Mouse (Mus musculus) lung, adult 18-20 months (tissue): Measurements from ENCODE around the gene Fgfr2.

Experiments
- DNase-seq, 2 experiments: peaks; one replicate each; pipeline ENCODE4 v3.0.0; 2022; ENCODE audit warnings: mixed read lengths in 2 of 2

Gene Fgfr2

GRCm38 (mm10) chr7:132236789-132237188 is 886.4 kb downstream of the Fgfr2 start:
- no peak for DNase-seq

GRCm38 (mm10) chr7:132234250-132234649 is 888.9 kb downstream of the Fgfr2 start:
- no peak for DNase-seq

GRCm38 (mm10) chr7:132233732-132234131 is 889.4 kb downstream of the Fgfr2 start:
- DNase-seq = no peak

- DNase-seq = peak; percentile 29 to 42
These were observed 890.2 kb downstream of the Fgfr2 start for GRCm38 (mm10) chr7:132232937-132233336.

- peak; percentile 51 to 59 for DNase-seq
These were observed 891.7 kb downstream of the Fgfr2 start for GRCm38 (mm10) chr7:132231476-132231875.

- DNase-seq = no peak
These were observed 892.2 kb downstream of the Fgfr2 start for GRCm38 (mm10) chr7:132230961-132231360.

GRCm38 (mm10) chr7:132227075-132227640 is 896.0 kb downstream of the Fgfr2 start:
- no peak for DNase-seq

- peak; percentile 76 to 87 for DNase-seq
These were observed 896.6 kb downstream of the Fgfr2 start for GRCm38 (mm10) chr7:132226379-132227074.

- no peak for DNase-seq
These were observed 899.6 kb downstream of the Fgfr2 start for GRCm38 (mm10) chr7:132223452-132224141.

- no peak for DNase-seq
These were observed 909.1 kb downstream of the Fgfr2 start for GRCm38 (mm10) chr7:132214031-132214430.

- DNase-seq = peak; percentile 24 to 46
These were observed 909.7 kb downstream of the Fgfr2 start for GRCm38 (mm10) chr7:132213460-132213859.

GRCm38 (mm10) chr7:132211920-132212701 is 911.0 kb downstream of the Fgfr2 start:
- no peak for DNase-seq

GRCm38 (mm10) chr7:132210616-132211015 is 912.5 kb downstream of the Fgfr2 start:
- no peak for DNase-seq

GRCm38 (mm10) chr7:132208946-132209651 is 914.1 kb downstream of the Fgfr2 start:
- DNase-seq = no peak

GRCm38 (mm10) chr7:132204073-132204612 is 919.0 kb downstream of the Fgfr2 start:
- DNase-seq = no peak

- DNase-seq = no peak
These were observed 923.5 kb downstream of the Fgfr2 start for GRCm38 (mm10) chr7:132199686-132200085.

- no peak for DNase-seq
These were observed 924.3 kb downstream of the Fgfr2 start for GRCm38 (mm10) chr7:132198806-132199205.

GRCm38 (mm10) chr7:132197817-132198475 is 925.2 kb downstream of the Fgfr2 start:
- DNase-seq = no peak

GRCm38 (mm10) chr7:132196581-132196980 is 926.6 kb downstream of the Fgfr2 start:
- no peak for DNase-seq

- DNase-seq = no peak
These were observed 929.5 kb downstream of the Fgfr2 start for GRCm38 (mm10) chr7:132193606-132194005.

- DNase-seq = no peak
These were observed 935.7 kb downstream of the Fgfr2 start for GRCm38 (mm10) chr7:132187456-132187855.
